Mouse (Mus musculus): Measurements from ENCODE around the gene Olfr870.
"Not testable (repeated sequence)": the region's sequence is repeated elsewhere in the genome, so short reads cannot be mapped to it uniquely, and the experiment has no call there.

Olfr870 gene

DNA sequence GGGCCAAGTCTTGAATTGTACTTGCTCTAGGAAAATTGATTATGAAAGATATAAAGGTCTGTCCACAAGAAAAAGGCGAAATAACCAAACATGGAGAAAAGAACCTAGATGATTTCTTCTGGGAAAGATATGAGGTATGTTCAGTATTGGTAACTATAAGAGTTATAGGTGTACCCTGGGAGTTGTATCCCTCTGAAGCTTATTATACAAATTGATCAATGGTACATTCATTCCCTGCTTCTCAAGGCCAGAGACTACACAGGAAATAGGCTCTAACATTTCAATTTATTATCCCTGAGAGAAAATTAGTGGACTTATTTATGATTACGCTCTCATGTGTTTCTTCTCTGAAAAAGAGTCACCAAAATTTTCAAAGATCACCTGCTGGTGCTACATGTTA, at the start of gene Olfr870:
Olfr870 (minus strand) TSS at position 101 of the 400 bp plus-strand sequence.
- DNase-seq (ENCODE audit: low spot score in 2 of 2), result no peak

- no peak for DNase-seq (ENCODE audit: low spot score in 2 of 2)
Measured at GRCm38 (mm10) chr9:20211907-20212306, 38.0 kb upstream of the Olfr870 start, which contains the start of gene Olfr871. Gene Olfr871, plus strand, starts transcription at chr9:20212207.

DNA sequence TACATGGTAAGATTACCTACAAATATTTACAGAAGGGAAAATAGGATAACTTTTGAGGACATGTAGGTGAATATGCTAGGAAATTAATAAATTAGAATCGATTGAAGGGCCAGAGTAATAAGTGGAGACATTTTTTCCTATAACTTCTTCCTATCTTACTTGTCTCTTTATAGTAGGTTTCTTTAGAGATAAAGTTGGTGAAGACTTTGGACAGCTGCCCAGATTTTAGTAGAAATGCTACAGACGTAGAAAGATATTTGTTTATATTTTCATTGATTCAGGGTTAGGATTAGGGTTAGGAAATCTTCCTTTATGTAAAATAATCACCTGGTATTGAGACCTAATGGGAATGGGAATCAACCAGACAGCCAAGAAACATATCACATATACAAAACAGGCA, 37.6 kb upstream of the Olfr870 start:
- no peak for DNase-seq (ENCODE audit: low spot score in 2 of 2)

DNA sequence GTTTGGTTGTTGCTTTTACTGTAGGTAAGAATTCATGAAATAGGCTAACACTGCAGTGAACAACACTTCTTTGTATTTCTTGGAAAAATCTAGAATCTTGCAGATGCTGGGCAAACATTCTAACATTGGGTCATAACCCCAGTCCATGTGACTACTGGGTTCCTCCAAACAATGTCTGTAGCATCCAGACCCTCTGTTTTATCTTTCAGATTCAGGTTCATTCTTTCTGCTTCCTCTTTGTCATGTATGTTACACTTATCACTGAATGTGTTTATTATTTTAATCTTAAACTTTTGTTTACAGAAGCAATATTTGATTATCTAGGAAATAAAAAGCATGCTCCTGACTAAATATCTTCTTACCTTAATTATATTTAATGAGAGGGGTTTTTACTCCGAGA, 37.0 kb upstream of the Olfr870 start:
- no peak for DNase-seq (ENCODE audit: low spot score in 2 of 2)

- DNase-seq (ENCODE audit: low spot score in 2 of 2), result not testable (repeated sequence)
Measured at GRCm38 (mm10) chr9:20203413-20203984, 29.6 kb upstream of the Olfr870 start.

- DNase-seq (ENCODE audit: low spot score in 2 of 2), result no peak
Measured at GRCm38 (mm10) chr9:20202131-20202530, 28.3 kb upstream of the Olfr870 start.

GRCm38 (mm10) chr9:20179463-20179862, 5.6 kb upstream of the Olfr870 start:
- DNase-seq (ENCODE audit: low spot score in 2 of 2), result no peak

DNA sequence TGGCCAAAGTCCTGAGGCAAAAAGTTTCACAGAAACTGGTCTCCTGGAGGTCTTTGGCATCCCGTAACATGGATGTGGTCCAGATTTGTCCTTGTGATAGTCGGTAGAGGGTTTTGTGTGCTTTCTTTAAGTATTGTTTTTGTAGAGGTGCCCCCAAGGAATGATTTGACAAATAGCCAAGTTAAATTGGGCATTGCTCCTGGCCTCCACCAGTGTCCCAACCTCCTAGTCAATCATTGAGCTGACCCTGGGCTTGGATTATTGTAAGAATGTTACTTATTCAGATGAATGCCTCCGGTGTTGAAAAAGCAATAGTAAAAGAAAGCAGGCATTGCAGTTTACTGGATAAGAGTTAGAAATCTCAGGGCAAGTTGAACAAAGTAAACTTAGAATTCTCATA, 24.2 kb downstream of the Olfr870 start:
- no peak for DNase-seq (ENCODE audit: low spot score in 2 of 2)

DNA sequence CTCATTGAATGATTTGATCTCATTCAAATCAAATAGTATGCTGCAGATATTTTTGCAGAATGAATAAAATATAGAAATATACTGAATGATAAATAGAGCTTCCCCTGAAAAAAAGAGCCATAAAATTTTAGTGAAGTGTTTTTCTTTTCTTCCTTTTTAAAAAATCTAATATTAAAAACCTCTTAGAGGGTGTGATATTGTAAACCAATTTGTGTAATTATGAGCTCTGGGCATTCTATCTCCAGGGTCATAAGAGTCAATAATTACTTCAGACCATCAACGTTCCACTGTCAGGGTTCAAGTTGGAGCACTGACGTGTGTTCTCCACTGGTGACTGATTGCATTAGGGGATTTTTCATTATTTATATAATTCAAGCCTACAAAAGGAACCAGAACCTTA, 45.1 kb downstream of the Olfr870 start, which contains the start of gene Olfr869:
Olfr869 (plus strand) TSS at position 301 of the 400 bp plus-strand sequence.
- no peak for DNase-seq (ENCODE audit: low spot score in 2 of 2)

All from urinary bladder, adult 18-20 months (tissue).